Mouse (Mus musculus): Measurements from ENCODE around the gene Pou2af1. TPM values are rescaled to one million over a fixed set of nuclear protein-coding genes. Genes with fewer than 3 reads are reported as not detected.
A peak's percentile ranks its signal among the peaks of the same experiment; 100 is the strongest.

The Pou2af1 gene
- polyA plus RNA-seq, 1 experiment from 2014 or later: not detected

- H3K9me3 ChIP-seq: no peaks in the 10 kb centered on the region
- WGBS: 92% methylated on average over 8 of the region's 8 CpGs
- no peaks in the 10 kb centered on the region for H3K36me3 ChIP-seq (replicated peaks)
- H3K4me1 ChIP-seq: no peaks in the 10 kb centered on the region
- H3K4me3 ChIP-seq: no peak overlapping the region
- DNase-seq (ENCODE audit: low spot score): no peak
- H3K27ac ChIP-seq (replicated peaks): no peak overlapping the region
- H3K27me3 ChIP-seq (replicated peaks; ENCODE audit: low read depth, poor library complexity, severe bottlenecking): no peaks in the 10 kb centered on the region
Observed at GRCm38 (mm10) chr9:51232163-51232562, 18.7 kb downstream of the Pou2af1 start.

DNA sequence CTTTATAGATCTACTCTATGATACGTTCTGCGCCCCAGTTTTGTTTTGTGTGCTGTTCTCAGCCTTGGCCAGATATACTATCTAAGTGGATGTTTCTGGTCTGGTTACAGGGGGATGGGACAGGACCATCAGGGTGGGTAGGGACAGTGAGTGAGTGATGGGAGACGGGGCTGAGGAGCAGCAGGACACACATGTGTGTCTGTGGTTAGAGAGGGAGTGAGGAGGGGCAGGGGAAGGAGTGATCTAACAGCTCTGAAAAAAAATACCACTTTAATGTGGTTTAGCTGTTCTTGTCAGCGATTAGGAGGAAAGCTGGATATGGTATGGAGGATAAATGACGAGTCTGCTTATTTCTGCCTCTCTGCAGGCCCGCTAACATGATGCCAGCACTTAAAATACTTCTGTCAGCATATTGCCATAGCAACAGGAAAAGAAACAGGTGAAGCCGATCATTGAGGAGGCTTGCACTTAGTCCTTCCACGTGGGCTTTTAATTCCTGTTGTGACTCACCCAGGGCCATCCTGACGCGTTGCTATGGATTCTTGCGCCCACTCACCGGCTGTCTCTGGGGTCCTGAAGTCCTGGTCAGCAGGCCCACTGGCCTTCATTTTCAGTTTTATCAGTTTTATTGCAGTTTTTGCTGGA lies 25.4 kb downstream of the Pou2af1 start:
- no peak overlapping the region for H3K4me3 ChIP-seq
- WGBS: 75% methylated on average over 12 of the region's 12 CpGs
- no peak for DNase-seq (ENCODE audit: low spot score)

GRCm38 (mm10) chr9:51256780-51257502 lies 43.4 kb downstream of the Pou2af1 start:
- no peak overlapping the region for H3K27ac ChIP-seq (replicated peaks)
- no peak for DNase-seq (ENCODE audit: low spot score)
- 77% methylated on average over 4 of the region's 4 CpGs for WGBS
- H3K36me3 ChIP-seq (replicated peaks): no peaks in the 10 kb centered on the region
- no peaks in the 10 kb centered on the region; the same call in 1 of the 2 replicates for H3K9me3 ChIP-seq
- peaks cover 2% of the 10 kb centered on the region for H3K4me1 ChIP-seq
- H3K27me3 ChIP-seq (replicated peaks; ENCODE audit: low read depth, poor library complexity, severe bottlenecking): no peaks in the 10 kb centered on the region
- no peak overlapping the region for H3K4me3 ChIP-seq

More for the DNA sequence above, 25.4 kb downstream of the Pou2af1 start:
- Histone ChIP-seq H3K9me3 (no peaks in the 10 kb centered on the region), H3K36me3 (replicated peaks) (no peaks in the 10 kb centered on the region), H3K27ac (replicated peaks) (no peak overlapping the region), H3K27me3 (replicated peaks; ENCODE audit: low read depth, poor library complexity, severe bottlenecking) (no peaks in the 10 kb centered on the region), H3K4me1 (no peaks in the 10 kb centered on the region)

DNA sequence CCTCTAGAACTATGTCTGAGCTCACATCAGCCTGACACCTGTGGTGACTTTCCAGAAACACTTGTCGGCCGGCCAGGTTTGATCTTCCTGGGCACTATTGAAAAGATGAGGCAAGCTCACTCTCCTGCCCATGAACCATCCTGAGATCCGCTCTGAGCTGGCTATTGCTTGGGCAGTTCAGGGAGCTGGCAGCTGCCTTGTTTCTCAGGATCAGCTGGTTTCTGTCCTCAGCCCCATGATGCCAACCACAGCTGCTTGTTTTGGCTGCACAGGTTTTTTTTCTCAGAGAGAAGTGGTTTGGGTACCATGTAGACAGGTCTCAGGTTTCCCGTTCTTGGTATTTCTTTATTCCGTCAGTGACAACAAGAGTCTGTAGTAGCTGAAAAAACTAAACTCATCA lies 44.9 kb downstream of the Pou2af1 start:
- H3K4me3 ChIP-seq: no peak overlapping the region
- H3K4me1 ChIP-seq: no peaks in the 10 kb centered on the region
- no peaks in the 10 kb centered on the region for H3K27me3 ChIP-seq (replicated peaks; ENCODE audit: low read depth, poor library complexity, severe bottlenecking)
- WGBS: 85% methylated on average over 5 of the region's 5 CpGs
- no peak overlapping the region for H3K27ac ChIP-seq (replicated peaks)
- H3K9me3 ChIP-seq: no peaks in the 10 kb centered on the region; the same call in 1 of the 2 replicates
- DNase-seq (ENCODE audit: low spot score): no peak
- H3K36me3 ChIP-seq (replicated peaks): no peaks in the 10 kb centered on the region

- no peak overlapping the region for H3K4me3 ChIP-seq
- H3K27me3 ChIP-seq (replicated peaks; ENCODE audit: low read depth, poor library complexity, severe bottlenecking): peaks cover 6% of the 10 kb centered on the region; the same call in 1 of the 2 replicates
- H3K4me1 ChIP-seq: peaks cover 2% of the 10 kb centered on the region; the same call in 1 of the 2 replicates
- 80% methylated on average over 5 of the region's 5 CpGs for WGBS
- no peaks in the 10 kb centered on the region for H3K36me3 ChIP-seq (replicated peaks)
- no peak overlapping the region for H3K27ac ChIP-seq (replicated peaks)
- DNase-seq (ENCODE audit: low spot score): no peak
- no peaks in the 10 kb centered on the region for H3K9me3 ChIP-seq
Observed at GRCm38 (mm10) chr9:51268852-51269251, 55.3 kb downstream of the Pou2af1 start.

DNA sequence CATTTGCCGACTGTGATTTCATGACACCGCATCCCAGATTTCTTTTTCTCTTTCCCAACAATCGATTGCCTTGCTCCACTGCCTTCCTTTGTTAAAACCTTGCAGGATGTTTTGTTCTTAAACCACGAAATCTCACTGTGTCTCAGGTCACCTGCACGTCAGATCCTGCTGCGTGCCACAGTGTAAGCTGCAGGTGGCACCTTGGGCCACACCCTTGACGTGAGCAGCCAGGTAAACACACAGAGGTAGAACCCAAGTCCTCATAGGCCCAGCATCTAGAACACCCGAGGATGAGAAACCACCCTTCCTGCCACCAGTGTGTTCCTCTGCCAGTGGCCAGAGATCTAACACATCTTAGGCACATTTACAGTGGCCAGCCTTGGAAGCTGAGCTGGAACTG lies 57.6 kb downstream of the Pou2af1 start:
- Histone ChIP-seq H3K36me3 (replicated peaks) (no peaks in the 10 kb centered on the region), H3K4me3 (no peak overlapping the region), H3K4me1 (peaks cover 7% of the 10 kb centered on the region; the same call in 1 of the 2 replicates), H3K27me3 (replicated peaks; ENCODE audit: low read depth, poor library complexity, severe bottlenecking) (peaks cover 6% of the 10 kb centered on the region), H3K9me3 (no peaks in the 10 kb centered on the region), H3K27ac (replicated peaks) (no peak overlapping the region)
- 75% methylated on average over 8 of the region's 8 CpGs for WGBS
- no peak for DNase-seq (ENCODE audit: low spot score)

DNA sequence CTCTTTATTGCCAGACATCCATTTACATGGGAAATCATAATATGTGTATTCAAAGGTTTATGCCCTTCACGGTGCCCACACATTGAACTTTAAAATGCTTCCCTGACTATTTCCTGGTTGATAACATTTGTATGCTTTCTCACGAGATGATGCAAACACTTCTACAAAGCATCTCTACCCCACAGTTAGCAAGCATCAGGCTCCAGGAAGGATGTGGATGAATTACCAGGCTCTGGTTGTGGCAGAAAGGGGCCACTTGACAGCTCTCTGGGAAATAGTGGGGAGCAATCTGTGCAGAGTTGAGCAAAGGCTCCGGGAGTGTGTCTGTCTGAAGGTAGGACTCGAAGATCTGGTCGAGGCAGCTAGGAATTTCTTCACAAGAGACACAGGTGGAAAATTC lies 58.6 kb downstream of the Pou2af1 start:
- Histone ChIP-seq H3K4me1 (peaks cover 7% of the 10 kb centered on the region; the same call in 1 of the 2 replicates), H3K27ac (replicated peaks) (no peak overlapping the region), H3K36me3 (replicated peaks) (no peaks in the 10 kb centered on the region), H3K27me3 (replicated peaks; ENCODE audit: low read depth, poor library complexity, severe bottlenecking) (peaks cover 12% of the 10 kb centered on the region), H3K9me3 (no peaks in the 10 kb centered on the region), H3K4me3 (no peak overlapping the region)
- 85% methylated on average over 5 of the region's 5 CpGs for WGBS
- no peak for DNase-seq (ENCODE audit: low spot score)

DNA sequence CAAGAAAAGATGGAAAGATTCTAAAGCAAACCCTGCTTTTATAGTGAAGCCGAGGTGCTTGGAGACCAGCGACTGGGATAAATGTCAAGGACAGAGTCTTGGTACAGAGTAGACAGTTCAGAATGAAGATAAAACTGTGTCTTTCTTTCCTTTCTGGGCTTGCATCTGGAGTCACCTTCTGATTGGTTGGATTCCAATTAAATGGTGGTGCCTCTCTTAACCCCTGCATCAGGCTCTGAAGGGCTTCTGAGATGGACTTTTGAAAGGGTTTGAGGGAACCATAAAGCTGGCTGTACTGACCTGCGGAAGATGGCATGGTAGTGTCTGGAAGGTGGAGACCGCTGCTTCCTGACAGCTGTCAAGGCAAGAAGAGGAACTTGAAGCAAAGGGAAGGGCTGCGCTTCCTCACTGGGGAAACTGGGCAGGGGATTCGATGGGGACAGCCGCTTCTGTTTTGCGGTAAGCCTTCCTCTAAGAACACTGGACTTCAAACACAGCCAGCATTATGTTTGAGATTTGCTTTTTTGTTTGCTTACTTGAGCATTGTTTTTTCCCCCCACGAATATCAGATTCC lies 60.2 kb downstream of the Pou2af1 start:
- H3K4me3 ChIP-seq: no peak overlapping the region
- no peak for DNase-seq (ENCODE audit: low spot score)
- peaks cover 18% of the 10 kb centered on the region for H3K4me1 ChIP-seq
- no peak overlapping the region for H3K27ac ChIP-seq (replicated peaks)
- no peaks in the 10 kb centered on the region for H3K36me3 ChIP-seq (replicated peaks)
- H3K9me3 ChIP-seq: no peaks in the 10 kb centered on the region
- H3K27me3 ChIP-seq (replicated peaks; ENCODE audit: low read depth, poor library complexity, severe bottlenecking): peaks cover 18% of the 10 kb centered on the region
- 65% methylated on average over 9 of the region's 9 CpGs for WGBS

GRCm38 (mm10) chr9:51274678-51275077 lies 61.2 kb downstream of the Pou2af1 start:
- Histone ChIP-seq H3K9me3 (no peaks in the 10 kb centered on the region), H3K36me3 (replicated peaks) (no peaks in the 10 kb centered on the region), H3K27ac (replicated peaks) (no peak overlapping the region), H3K4me3 (no peak overlapping the region), H3K4me1 (peaks cover 26% of the 10 kb centered on the region), H3K27me3 (replicated peaks; ENCODE audit: low read depth, poor library complexity, severe bottlenecking) (peaks cover 28% of the 10 kb centered on the region)
- WGBS: 27% methylated on average over 4 of the region's 4 CpGs
- no peak for DNase-seq (ENCODE audit: low spot score)

GRCm38 (mm10) chr9:51277834-51278498 lies 64.5 kb downstream of the Pou2af1 start:
- peaks cover 26% of the 10 kb centered on the region for H3K4me1 ChIP-seq
- peak overlapping the region; percentile 84 for H3K27ac ChIP-seq (replicated peaks)
- no peak for DNase-seq (ENCODE audit: low spot score)
- no peaks in the 10 kb centered on the region for H3K9me3 ChIP-seq
- 16% methylated on average over 13 of the region's 13 CpGs for WGBS
- peaks cover 56% of the 10 kb centered on the region for H3K27me3 ChIP-seq (replicated peaks; ENCODE audit: low read depth, poor library complexity, severe bottlenecking)
- H3K4me3 ChIP-seq: peak overlapping the region; percentile 72
- no peaks in the 10 kb centered on the region for H3K36me3 ChIP-seq (replicated peaks)

GRCm38 (mm10) chr9:51278500-51279381 lies 65.2 kb downstream of the Pou2af1 start, which contains the start of gene Colca2:
Gene Colca2, minus strand, starts transcription at chr9:51278569.
- Histone ChIP-seq H3K9me3 (no peaks in the 10 kb centered on the region), H3K36me3 (replicated peaks) (no peaks in the 10 kb centered on the region), H3K27ac (replicated peaks) (peak within 1 kb of the TSS; percentile 84), H3K27me3 (replicated peaks; ENCODE audit: low read depth, poor library complexity, severe bottlenecking) (peaks cover 51% of the 10 kb centered on the region), H3K4me3 (peak within 1 kb of the TSS; percentile 72), H3K4me1 (peaks cover 24% of the 10 kb centered on the region)
- under 1% methylated on average over 53 of the region's 53 CpGs for WGBS
- peak; percentile 90 for DNase-seq (ENCODE audit: low spot score)

DNA sequence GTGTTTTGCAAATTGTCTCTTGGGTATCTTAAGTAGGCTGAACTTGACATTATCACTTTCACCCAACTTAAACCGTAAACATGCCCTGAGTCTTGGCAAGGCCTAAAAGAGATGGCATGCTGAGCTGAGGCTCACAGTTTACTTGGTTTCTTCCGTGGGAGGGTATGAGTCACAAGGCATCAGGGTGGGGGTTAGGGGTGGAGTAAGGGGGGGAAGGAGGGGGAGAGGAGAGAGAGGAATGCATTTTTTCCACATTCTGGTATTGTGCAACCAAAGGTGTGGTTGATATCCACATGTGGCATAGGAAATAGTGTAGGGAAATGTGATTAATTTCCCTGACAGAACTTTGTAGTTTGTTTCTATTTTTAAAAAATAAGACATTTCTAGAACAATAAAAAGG lies 72.6 kb downstream of the Pou2af1 start:
- H3K27me3 ChIP-seq (replicated peaks; ENCODE audit: low read depth, poor library complexity, severe bottlenecking): peaks cover 18% of the 10 kb centered on the region
- H3K9me3 ChIP-seq: no peaks in the 10 kb centered on the region
- WGBS: 65% methylated on average over 2 of the region's 2 CpGs

More for the DNA sequence above, 72.6 kb downstream of the Pou2af1 start:
- Histone ChIP-seq H3K4me1 (no peaks in the 10 kb centered on the region), H3K4me3 (no peak overlapping the region), H3K36me3 (replicated peaks) (no peaks in the 10 kb centered on the region), H3K27ac (replicated peaks) (no peak overlapping the region)
- no peak for DNase-seq (ENCODE audit: low spot score)

Measured in embryonic facial prominence, embryonic 10.5 days (tissue).